Mouse (Mus musculus) MEL (cell line): ENCODE data around the gene Rps6kc1.

Experiments used
- CTCF ChIP-seq, 3 experiments: IDR thresholded peaks in 2 of 3; conservative IDR thresholded peaks in 1 of 3; 2 replicates each; pipeline ENCODE4 v1.5.1; 2011 to 2012; ENCODE audit warnings: low read length in 3 of 3, low read depth in 2 of 3, mild to moderate bottlenecking in 2 of 3, improper control_type of control experiment in 1 of 3, inconsistent platforms in 1 of 3, mixed read lengths in 1 of 3, moderate library complexity in 1 of 3; ENCODE audit not compliant: control insufficient read depth in 1 of 3, insufficient read depth in 1 of 3, poor library complexity in 1 of 3, severe bottlenecking in 1 of 3
- ELF1 ChIP-seq: IDR thresholded peaks from 2 replicates; pipeline ENCODE4 v1.6.1; 2014; ENCODE audit warnings: low read depth, mild to moderate bottlenecking, inconsistent platforms, low read length, improper control_type of control experiment, moderate library complexity
- EP300 ChIP-seq, 2 experiments: IDR thresholded peaks; 2 replicates each; pipeline ENCODE4 v1.6.1; 2011; ENCODE audit warnings: improper control_type of control experiment in 2 of 2, low read length in 2 of 2, low read depth in 1 of 2, mild to moderate bottlenecking in 1 of 2
- JUND ChIP-seq: IDR thresholded peaks from 2 replicates; pipeline ENCODE4 v1.6.1; 2011; ENCODE audit warnings: low read depth, mild to moderate bottlenecking, improper control_type of control experiment, low read length
- NRF1 ChIP-seq: IDR thresholded peaks from 2 replicates; pipeline ENCODE4 v1.6.1; 2014; ENCODE audit warnings: low read depth, mild to moderate bottlenecking, inconsistent platforms, low read length, improper control_type of control experiment, moderate library complexity; ENCODE audit not compliant: poor library complexity, insufficient read depth, severe bottlenecking
- POLR2A ChIP-seq, 2 experiments: IDR thresholded peaks; 2 replicates each; pipeline ENCODE4 v1.6.1; 2011 to 2012; ENCODE audit warnings: low read length in 2 of 2, mild to moderate bottlenecking in 2 of 2, control low read depth in 1 of 2, improper control_type of control experiment in 1 of 2, low read depth in 1 of 2, moderate library complexity in 1 of 2; ENCODE audit not compliant: control insufficient read depth in 1 of 2, insufficient read depth in 1 of 2, poor library complexity in 1 of 2
- POLR2AphosphoS2 ChIP-seq: IDR thresholded peaks from 2 replicates; pipeline ENCODE4 v1.6.1; 2011; ENCODE audit warnings: low read length, improper control_type of control experiment
- RAD21 ChIP-seq: IDR thresholded peaks from 2 replicates; pipeline ENCODE4 v1.6.1; 2011; ENCODE audit warnings: mild to moderate bottlenecking, low read depth, low read length, improper control_type of control experiment
- SIN3A ChIP-seq: IDR thresholded peaks from 2 replicates; pipeline ENCODE4 v1.6.1; 2012; ENCODE audit warnings: low read length, improper control_type of control experiment, inconsistent platforms
- ZC3H11A ChIP-seq: IDR thresholded peaks from 2 replicates; pipeline ENCODE4 v1.6.1; 2012; ENCODE audit warnings: low read depth, mild to moderate bottlenecking, inconsistent platforms, low read length, improper control_type of control experiment

DNA sequence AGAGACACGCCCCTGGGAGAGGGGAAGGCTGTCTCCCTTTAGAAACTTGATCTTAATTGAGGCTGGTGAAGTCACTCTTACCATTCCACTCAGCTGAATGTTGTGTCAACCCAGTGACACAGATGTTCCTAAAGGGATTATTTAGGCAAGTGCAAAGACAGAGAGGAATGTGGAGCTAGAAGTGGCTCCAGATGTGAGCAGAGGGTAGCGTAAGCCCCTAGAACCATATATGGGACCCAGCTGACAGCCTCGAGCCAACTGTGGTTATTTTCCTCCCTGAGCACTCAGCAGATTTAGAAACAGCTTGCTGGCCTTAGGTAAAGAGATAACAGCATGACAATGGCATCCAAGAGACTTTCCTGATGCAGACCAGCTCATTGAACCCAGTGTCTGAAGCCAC, 41.4 kb upstream of the Rps6kc1 start:
- TF ChIP-seq NRF1 (no peak), POLR2A (IDR thresholded peaks at IDR 0.05; ENCODE audit: control insufficient read depth in 1 of 2, insufficient read depth in 1 of 2, low read depth in 1 of 2, low read length in 2 of 2, poor library complexity in 1 of 2) (no peak), RAD21 (no peak), ELF1 (no peak), EP300 (IDR thresholded peaks at IDR 0.05; ENCODE audit: low read depth in 1 of 2, low read length in 2 of 2) (no peak), POLR2AphosphoS2 (no peak), CTCF (IDR thresholded peaks at IDR 0.05 in 2 of 3, conservative IDR thresholded peaks at IDR 0.05 in 1 of 3; ENCODE audit: control insufficient read depth in 1 of 3, insufficient read depth in 1 of 3, low read depth in 2 of 3, low read length in 3 of 3, poor library complexity in 1 of 3, severe bottlenecking in 1 of 3) (no peak), JUND (no peak), SIN3A (no peak), ZC3H11A (no peak)
